Mouse (Mus musculus): Measurements from ENCODE around the gene Kptn.

DNA sequence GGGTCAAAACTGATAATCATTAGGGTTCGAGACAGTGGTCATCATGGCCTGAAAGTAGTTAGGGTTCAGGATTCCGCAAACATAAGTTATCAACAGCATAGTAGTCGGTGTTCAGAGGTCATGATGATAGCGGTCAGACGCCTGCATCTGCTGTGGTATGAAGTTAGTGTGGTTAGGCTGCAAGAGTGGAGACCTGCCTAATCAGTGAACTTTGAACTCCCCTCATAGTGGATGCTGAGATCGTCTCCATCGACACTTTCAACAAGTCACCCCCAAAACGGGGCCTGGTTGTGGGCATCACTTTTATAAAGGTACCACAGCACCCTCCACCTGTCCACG, 536 bp downstream of the Kptn start:
- TF ChIP-seq CTCF (IDR thresholded peaks at IDR 0.05): no peak
- no peak for TF ChIP-seq EP300 (IDR thresholded peaks at IDR 0.05)

Measured in lung, postnatal 0 days (tissue).